Mouse (Mus musculus): Measurements from ENCODE around the gene Gm20532. TPM values are rescaled to one million over a fixed set of nuclear protein-coding genes. Genes with fewer than 3 reads are reported as not detected.

The Gm20532 gene
- total RNA-seq, 2 experiments from 2014 or later: not detected

- ATAC-seq (replicated peaks; ENCODE audit: low FRiP score, poor library complexity, severe bottlenecking): no peak
Measured at GRCm38 (mm10) chr2:26571826-26572225, 14.6 kb upstream of the Gm20532 start.

DNA sequence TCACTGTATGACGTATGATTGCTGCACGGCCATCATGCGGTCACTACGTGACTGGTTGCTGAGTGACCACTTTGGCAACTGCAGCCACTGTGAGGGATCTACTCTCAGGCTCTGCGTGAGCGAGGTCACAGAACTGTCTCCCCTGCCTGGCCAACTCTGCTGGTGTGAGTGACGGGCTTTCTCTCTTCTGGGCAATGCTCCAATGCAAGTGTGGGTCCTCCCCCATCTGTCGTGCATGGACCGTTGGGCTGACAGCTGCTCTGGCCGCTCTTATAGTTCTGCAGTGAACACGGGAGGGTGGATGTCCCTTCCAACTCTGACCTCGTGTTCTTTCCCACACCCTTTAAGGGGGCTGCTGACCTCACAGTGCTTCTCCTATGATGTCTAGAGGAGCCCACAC, 13.0 kb upstream of the Gm20532 start:
- no peak for ATAC-seq (replicated peaks; ENCODE audit: low FRiP score, poor library complexity, severe bottlenecking)

GRCm38 (mm10) chr2:26573807-26574206, 12.6 kb upstream of the Gm20532 start:
- no peak for ATAC-seq (replicated peaks; ENCODE audit: low FRiP score, poor library complexity, severe bottlenecking)

DNA sequence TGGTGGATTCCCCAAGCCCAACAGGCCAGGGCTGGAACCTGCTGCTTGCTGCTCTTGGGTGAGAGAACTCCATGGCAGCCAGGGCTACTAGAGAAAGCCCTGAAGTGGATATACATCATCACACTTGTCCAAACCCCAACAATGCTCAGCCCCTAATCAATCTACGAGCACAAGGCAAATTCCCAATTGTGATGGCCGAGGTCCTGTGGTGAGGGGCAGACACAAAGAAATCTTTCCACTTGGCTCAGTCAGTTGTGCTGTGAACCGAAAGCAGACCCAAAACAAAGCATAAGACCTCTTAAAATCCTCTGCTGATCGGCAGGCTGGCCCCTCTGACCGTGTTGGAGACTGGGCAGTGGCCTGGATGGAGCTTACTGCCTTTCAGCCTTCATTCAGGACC, 11.6 kb upstream of the Gm20532 start:
- no peak for ATAC-seq (replicated peaks; ENCODE audit: low FRiP score, poor library complexity, severe bottlenecking)

- no peak for ATAC-seq (replicated peaks; ENCODE audit: low FRiP score, poor library complexity, severe bottlenecking)
Measured at GRCm38 (mm10) chr2:26575378-26575777, 11.1 kb upstream of the Gm20532 start.

GRCm38 (mm10) chr2:26575865-26576264, 10.6 kb upstream of the Gm20532 start:
- ATAC-seq (replicated peaks; ENCODE audit: low FRiP score, poor library complexity, severe bottlenecking): no peak

GRCm38 (mm10) chr2:26576462-26576861, 10.0 kb upstream of the Gm20532 start:
- ATAC-seq (replicated peaks; ENCODE audit: low FRiP score, poor library complexity, severe bottlenecking): no peak

DNA sequence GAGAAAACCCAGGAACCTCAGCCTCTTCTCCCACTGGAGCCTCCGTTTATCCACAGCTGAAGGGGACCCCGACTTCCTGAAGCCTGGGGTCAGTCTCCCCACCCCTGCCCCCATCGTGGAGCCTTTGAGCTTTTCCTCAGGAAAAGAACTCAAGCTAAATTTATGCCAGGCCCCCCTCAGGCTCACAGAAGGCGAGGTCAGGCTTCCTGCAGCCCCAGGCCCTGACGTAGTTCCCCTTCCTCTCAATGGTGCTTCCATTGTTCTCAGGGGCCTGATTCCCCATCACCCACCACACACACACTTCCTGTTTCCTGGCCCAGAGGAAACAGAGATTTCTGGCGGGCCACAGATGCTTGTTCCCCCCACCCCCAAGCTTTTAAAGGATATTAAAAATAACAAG, 8.1 kb upstream of the Gm20532 start:
- no peak for ATAC-seq (replicated peaks; ENCODE audit: low FRiP score, poor library complexity, severe bottlenecking)

- ATAC-seq (replicated peaks; ENCODE audit: low FRiP score, poor library complexity, severe bottlenecking): no peak
Measured at GRCm38 (mm10) chr2:26579714-26580113, 6.7 kb upstream of the Gm20532 start, which contains the start of gene Egfl7. TSS of gene Egfl7 (plus strand) at chr2:26580014.

DNA sequence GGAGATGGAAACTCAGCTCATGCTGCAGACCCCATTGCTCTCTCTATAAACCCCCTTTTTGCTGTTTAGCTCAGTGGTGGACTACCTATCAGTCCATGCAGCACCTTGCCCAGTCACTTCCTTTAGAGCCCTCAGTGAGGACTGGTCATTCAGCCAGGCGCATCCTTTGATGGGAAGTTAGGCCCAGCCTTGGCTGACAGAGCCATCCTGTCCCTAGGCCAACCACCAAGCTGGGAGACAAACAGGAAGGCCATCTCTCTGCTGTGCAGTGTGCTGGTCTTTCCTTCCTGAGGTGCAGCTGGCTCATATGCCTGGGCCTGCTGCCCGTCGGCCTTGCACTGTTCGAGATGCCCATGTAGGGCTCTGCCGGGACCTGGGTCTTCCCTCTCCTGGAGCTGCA, 5.7 kb upstream of the Gm20532 start:
- ATAC-seq (replicated peaks; ENCODE audit: low FRiP score, poor library complexity, severe bottlenecking): no peak

DNA sequence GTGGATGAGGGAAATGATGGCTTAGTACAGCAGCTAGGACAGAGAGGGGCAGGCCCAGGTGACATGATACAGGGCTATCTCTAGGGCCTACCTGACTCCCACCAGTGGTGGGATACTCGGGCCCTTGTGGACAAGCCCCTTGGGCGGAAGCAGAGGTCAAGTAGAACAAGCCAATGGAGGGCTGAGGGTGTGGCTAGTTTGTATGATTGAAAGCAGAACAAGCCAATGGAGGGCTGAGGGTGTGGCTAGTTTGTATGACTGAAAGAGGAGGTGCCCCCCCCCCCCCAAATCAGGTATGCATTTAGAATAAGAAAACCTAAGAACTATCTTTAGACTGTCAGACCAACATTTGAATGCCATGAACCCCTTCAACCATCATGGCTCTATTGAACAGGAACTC, 4.2 kb upstream of the Gm20532 start:
- ATAC-seq (replicated peaks; ENCODE audit: low FRiP score, poor library complexity, severe bottlenecking): no peak

GRCm38 (mm10) chr2:26582741-26583140, 3.7 kb upstream of the Gm20532 start:
- no peak for ATAC-seq (replicated peaks; ENCODE audit: low FRiP score, poor library complexity, severe bottlenecking)

GRCm38 (mm10) chr2:26583640-26584039, 2.8 kb upstream of the Gm20532 start:
- no peak for ATAC-seq (replicated peaks; ENCODE audit: low FRiP score, poor library complexity, severe bottlenecking)

- ATAC-seq (replicated peaks; ENCODE audit: low FRiP score, poor library complexity, severe bottlenecking): no peak
Measured at GRCm38 (mm10) chr2:26585713-26586112, 726 bp upstream of the Gm20532 start.

DNA sequence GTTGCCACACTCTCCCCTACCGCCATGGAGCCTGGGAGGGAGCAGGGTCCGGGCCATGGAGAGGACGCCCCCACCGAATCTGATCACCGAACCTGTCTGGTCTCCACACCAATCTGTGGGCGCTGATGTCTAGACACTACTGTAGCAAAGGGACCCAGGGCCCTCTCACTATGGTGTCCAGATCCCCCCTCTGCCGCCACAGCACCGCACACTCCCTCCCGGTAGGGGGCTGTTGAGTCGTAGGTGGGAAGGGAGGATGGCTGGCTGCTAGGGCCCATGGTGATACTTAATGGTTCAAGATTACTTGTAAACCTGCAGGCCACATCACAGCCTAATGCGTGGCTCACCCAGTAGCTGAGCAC, 586 bp downstream of the Gm20532 start:
- ATAC-seq (replicated peaks; ENCODE audit: low FRiP score, poor library complexity, severe bottlenecking): no peak

- no peak for ATAC-seq (replicated peaks; ENCODE audit: low FRiP score, poor library complexity, severe bottlenecking)
Measured at GRCm38 (mm10) chr2:26588573-26588972, 2.1 kb downstream of the Gm20532 start.

DNA sequence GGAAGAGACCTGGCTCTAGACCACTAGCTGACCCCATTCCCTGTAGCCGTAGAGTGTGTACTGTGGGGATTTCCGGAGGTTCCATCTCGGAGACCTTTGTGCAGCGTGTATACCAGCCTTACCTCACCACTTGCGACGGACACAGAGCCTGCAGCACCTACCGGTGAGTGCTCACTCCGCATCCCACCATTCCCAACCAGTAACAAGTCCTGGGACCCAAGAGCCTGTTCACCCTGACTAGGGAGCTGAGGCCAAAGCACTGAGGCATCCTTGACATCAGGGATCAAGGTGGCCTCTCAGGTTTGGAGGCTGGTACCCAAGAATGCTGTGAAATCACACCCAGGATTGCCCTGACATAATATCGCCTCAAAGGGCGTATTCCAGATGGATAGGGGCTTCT, 2.8 kb downstream of the Gm20532 start:
- no peak for ATAC-seq (replicated peaks; ENCODE audit: low FRiP score, poor library complexity, severe bottlenecking)

- no peak for ATAC-seq (replicated peaks; ENCODE audit: low FRiP score, poor library complexity, severe bottlenecking)
Measured at GRCm38 (mm10) chr2:26590282-26590681, 3.8 kb downstream of the Gm20532 start.

- ATAC-seq (replicated peaks; ENCODE audit: low FRiP score, poor library complexity, severe bottlenecking): no peak
Measured at GRCm38 (mm10) chr2:26590962-26591361, 4.5 kb downstream of the Gm20532 start.

DNA sequence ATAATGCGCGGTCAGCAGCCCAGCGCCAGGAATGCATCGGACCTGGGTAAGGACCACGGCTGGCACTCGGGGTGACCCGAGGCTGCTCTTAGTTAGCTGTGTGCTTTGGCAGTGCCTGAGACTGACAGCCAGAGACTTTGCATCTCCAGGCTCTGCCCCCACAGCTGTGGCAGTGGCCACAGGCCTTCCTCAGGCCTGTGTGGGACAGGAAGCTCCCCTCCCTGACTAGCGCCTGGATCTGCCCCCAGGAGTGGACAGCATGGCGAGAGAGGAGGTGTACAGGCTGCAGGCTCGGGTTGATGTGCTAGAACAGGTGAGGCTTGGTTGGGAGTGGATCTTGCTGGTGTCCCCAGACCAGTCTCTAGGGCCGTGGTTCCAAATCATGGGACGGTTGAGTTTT, 5.0 kb downstream of the Gm20532 start:
- no peak for ATAC-seq (replicated peaks; ENCODE audit: low FRiP score, poor library complexity, severe bottlenecking)

DNA sequence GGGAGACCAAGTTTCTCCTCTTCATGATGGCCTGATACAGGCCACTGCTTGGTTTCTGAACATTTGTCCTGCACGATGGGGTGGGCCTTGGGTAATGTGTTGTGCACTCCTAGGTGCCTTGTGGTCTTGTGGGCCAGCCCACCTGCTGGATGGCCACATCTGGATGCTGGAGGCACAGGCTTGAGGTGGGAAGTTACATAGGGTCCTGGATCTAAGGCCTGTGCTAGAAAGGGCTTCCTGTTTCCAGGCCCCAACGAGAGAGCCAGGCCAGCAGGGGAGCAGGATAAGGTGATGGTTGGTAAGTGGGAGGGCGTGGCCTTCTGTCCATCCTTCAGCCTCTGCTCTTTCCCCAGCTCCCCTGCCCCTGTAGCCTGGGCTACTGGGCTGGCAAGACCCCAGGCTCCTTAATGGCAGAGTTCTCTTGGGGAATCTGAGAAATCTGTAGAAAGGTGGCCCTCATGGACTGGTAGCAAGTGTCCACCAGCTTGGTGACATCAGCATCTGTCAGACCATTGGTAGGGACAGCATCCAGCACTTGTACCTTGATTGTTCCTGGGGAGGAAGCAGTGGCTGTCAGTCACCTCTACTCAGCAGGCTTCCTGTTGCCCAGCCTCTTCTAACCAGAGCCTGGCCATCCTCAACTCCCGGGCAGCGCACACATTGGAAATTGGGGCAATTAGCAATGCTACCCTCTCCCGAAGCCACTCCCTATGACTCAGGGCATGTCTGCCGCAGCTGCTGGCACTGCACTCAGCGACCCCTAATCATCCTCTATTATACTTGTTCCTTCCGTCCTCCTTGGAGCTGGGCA, 7.0 kb downstream of the Gm20532 start:
- no peak for ATAC-seq (replicated peaks; ENCODE audit: low FRiP score, poor library complexity, severe bottlenecking)

DNA sequence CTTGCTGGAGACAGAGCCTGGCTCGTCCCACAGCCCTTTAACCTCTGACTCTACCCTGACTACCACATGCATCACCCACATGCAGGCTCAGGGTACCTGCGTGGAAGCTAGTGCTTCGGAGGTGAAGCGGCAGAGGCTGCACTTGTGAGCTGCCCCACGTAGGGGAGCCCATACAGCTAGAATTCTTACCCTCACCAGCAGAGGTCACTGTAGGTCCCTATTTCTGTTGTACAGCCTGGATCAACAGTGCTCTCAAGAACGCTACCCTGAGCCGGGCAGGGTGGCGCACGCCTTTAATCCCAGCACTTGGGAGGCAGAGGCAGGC, 7.5 kb downstream of the Gm20532 start:
- ATAC-seq (replicated peaks; ENCODE audit: low FRiP score, poor library complexity, severe bottlenecking): no peak

All from erythroblast, adult 5-6 weeks (primary cell).